Mouse (Mus musculus): ENCODE results near the gene Rfx1. TPM values are rescaled to one million over a fixed set of nuclear protein-coding genes. Genes with fewer than 3 reads are reported as not detected.

Gene Rfx1
- polyA plus RNA-seq, 1 experiment from 2014 or later: 8.8 TPM

DNA sequence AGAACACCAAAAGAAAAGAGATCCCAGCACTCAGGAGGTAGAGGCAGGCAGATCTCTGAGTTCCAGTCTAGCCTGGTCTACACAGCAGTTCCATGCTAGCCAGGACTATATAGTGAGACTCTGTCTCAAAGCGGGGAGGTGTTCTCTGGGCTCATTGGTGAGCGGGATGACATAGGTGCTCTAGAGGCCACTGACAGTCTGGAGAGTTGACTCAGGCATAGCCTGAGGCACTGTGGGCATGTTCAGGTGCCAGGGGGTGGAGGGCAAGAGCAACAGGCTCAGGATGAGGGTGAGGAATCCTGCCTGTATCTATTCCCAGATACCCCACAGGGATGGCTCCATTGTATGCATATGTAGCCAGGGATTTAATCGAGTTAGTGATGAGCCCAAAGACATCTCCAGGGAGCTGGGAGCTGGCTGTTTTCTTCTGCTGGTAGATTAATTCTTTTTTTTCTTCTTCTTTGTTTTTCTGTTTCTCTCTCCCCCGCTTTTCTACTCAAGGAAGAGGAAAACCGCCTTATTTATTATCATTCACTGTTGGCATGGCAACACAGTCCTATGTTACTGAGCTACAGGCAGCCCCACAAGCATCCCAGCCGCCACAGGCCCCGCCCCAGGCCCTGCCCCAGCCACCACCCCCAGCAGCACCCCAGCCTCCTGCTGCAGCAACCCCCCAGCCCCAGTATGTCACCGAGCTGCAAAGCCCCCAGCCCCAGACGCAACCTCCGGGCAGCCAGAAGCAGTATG lies 6.8 kb downstream of the Rfx1 start:
- H3K36me3 ChIP-seq (ENCODE audit: control insufficient read depth, insufficient read depth, low read length): no peaks in the 10 kb centered on the region
- no peak for ATAC-seq (ENCODE audit: low FRiP score)
- WGBS: 38% methylated on average over 9 of the region's 10 CpGs
- H3K4me2 ChIP-seq (replicated peaks; ENCODE audit: low read depth, low read length): no peak overlapping the region
- no peak overlapping the region for H3K4me3 ChIP-seq (ENCODE audit: low read depth, low read length)
- peaks cover 9% of the 10 kb centered on the region; the same call in 1 of the 2 replicates for H3K4me1 ChIP-seq (replicated peaks; ENCODE audit: control insufficient read depth, insufficient read depth, low read length)
- no peaks in the 10 kb centered on the region for H3K9me3 ChIP-seq (ENCODE audit: control insufficient read depth, low read length)
- H3K27me3 ChIP-seq (ENCODE audit: control insufficient read depth, insufficient read depth, low read length): no peaks in the 10 kb centered on the region
- no peak for DNase-seq (ENCODE audit: low spot score)
- H3K9ac ChIP-seq (ENCODE audit: low read depth, low read length): no peak overlapping the region
- 0 out of 2 replicates have a peak overlapping the region, but pooled peaks have one; percentile 7 for H3K27ac ChIP-seq (ENCODE audit: low read depth, low read length)

DNA sequence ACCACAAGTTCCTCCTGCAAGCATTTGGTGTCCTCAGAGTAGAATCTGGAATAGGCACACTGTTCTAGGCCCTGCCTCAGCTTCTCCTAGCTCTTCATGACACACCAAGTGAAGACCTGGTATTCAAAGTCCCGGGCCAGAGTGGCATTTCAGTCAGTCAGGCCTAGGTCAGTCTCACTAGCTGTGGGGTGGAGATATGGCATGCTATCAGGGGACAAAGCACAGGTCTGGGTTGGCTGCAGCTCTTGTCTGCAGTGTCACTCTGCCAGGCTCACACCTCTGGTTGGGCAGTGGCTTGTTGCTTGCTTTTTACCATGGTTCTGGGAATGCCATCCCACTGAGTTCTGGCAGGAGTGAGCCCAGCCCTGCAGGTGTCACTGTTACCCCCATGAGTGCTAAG lies 9.8 kb downstream of the Rfx1 start:
- Histone ChIP-seq H3K36me3 (ENCODE audit: control insufficient read depth, insufficient read depth, low read length) (0 out of 2 replicates have a peak, but pooled peaks cover 2% of the 10 kb centered on the region), H3K9me3 (ENCODE audit: control insufficient read depth, low read length) (no peaks in the 10 kb centered on the region), H3K4me3 (ENCODE audit: low read depth, low read length) (no peak overlapping the region), H3K4me1 (replicated peaks; ENCODE audit: control insufficient read depth, insufficient read depth, low read length) (peaks cover 4% of the 10 kb centered on the region; the same call in 1 of the 2 replicates), H3K27me3 (ENCODE audit: control insufficient read depth, insufficient read depth, low read length) (no peaks in the 10 kb centered on the region), H3K27ac (ENCODE audit: low read depth, low read length) (no peak overlapping the region), H3K9ac (ENCODE audit: low read depth, low read length) (no peak overlapping the region; the same call in 1 of the 2 replicates), H3K4me2 (replicated peaks; ENCODE audit: low read depth, low read length) (no peak overlapping the region)
- ATAC-seq (ENCODE audit: low FRiP score) (no peak), DNase-seq (ENCODE audit: low spot score) (no peak)
- 93% methylated on average over 1 of the region's 1 CpGs for WGBS

DNA sequence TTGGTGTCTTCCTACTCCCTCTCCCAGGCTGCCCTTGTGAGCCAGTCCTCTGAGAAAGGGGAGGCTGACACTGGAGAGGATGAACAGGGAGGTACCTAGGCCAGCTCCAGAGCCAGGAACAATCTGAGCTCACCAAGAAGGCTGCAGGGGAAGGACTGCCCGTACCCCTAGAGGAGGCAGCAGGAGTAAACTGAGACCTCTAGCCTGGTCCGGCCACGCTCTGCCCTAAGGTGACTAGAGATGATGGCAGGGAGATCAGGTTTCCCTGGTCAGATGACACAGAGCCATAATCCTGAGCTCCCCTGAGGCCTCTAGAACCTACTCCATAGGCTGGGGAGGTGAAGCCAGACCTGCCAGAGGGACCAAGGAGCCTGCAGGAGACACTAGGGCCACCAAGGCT lies 10.2 kb downstream of the Rfx1 start:
- 75% methylated on average over 3 of the region's 3 CpGs for WGBS
- 0 out of 2 replicates have a peak, but pooled peaks cover 2% of the 10 kb centered on the region for H3K36me3 ChIP-seq (ENCODE audit: control insufficient read depth, insufficient read depth, low read length)
- no peaks in the 10 kb centered on the region for H3K9me3 ChIP-seq (ENCODE audit: control insufficient read depth, low read length)
- H3K27me3 ChIP-seq (ENCODE audit: control insufficient read depth, insufficient read depth, low read length): no peaks in the 10 kb centered on the region
- DNase-seq (ENCODE audit: low spot score): no peak
- no peak overlapping the region for H3K4me2 ChIP-seq (replicated peaks; ENCODE audit: low read depth, low read length)
- no peak overlapping the region for H3K4me3 ChIP-seq (ENCODE audit: low read depth, low read length)
- no peak overlapping the region for H3K27ac ChIP-seq (ENCODE audit: low read depth, low read length)
- peaks cover 4% of the 10 kb centered on the region; the same call in 1 of the 2 replicates for H3K4me1 ChIP-seq (replicated peaks; ENCODE audit: control insufficient read depth, insufficient read depth, low read length)
- ATAC-seq (ENCODE audit: low FRiP score): no peak
- H3K9ac ChIP-seq (ENCODE audit: low read depth, low read length): peak overlapping the region; percentile 27

DNA sequence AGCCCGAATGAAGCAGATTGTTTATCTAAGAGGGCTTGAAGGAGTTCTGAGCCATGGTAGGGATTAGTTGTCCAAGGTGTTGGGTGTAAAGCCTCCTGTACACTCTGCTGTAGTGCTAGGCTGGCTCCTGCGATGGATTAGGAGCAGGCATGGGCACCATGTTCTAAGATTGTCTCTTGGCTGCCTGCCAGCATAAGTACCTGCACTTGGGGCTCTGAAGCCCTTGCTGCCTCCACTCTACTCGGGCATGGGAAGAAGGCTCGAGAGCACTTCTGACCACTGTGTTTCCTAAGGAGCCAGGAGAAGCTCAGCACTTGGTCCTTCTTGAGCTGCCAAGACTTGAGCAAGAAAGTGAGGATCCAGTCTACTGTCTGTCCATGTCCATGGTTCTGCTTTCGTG lies 12.6 kb downstream of the Rfx1 start:
- Histone ChIP-seq H3K4me2 (replicated peaks; ENCODE audit: low read depth, low read length) (no peak overlapping the region), H3K27me3 (ENCODE audit: control insufficient read depth, insufficient read depth, low read length) (no peaks in the 10 kb centered on the region), H3K36me3 (ENCODE audit: control insufficient read depth, insufficient read depth, low read length) (0 out of 2 replicates have a peak, but pooled peaks cover 5% of the 10 kb centered on the region), H3K27ac (ENCODE audit: low read depth, low read length) (no peak overlapping the region), H3K4me3 (ENCODE audit: low read depth, low read length) (no peak overlapping the region), H3K4me1 (replicated peaks; ENCODE audit: control insufficient read depth, insufficient read depth, low read length) (no peaks in the 10 kb centered on the region), H3K9me3 (ENCODE audit: control insufficient read depth, low read length) (no peaks in the 10 kb centered on the region), H3K9ac (ENCODE audit: low read depth, low read length) (no peak overlapping the region)
- ATAC-seq (ENCODE audit: low FRiP score) (no peak), DNase-seq (ENCODE audit: low spot score) (no peak)
- 92% methylated on average over 5 of the region's 5 CpGs for WGBS

- H3K9me3 ChIP-seq (ENCODE audit: control insufficient read depth, low read length): no peaks in the 10 kb centered on the region
- H3K27ac ChIP-seq (ENCODE audit: low read depth, low read length): no peak overlapping the region
- H3K36me3 ChIP-seq (ENCODE audit: control insufficient read depth, insufficient read depth, low read length): 0 out of 2 replicates have a peak, but pooled peaks cover 5% of the 10 kb centered on the region
- no peaks in the 10 kb centered on the region for H3K27me3 ChIP-seq (ENCODE audit: control insufficient read depth, insufficient read depth, low read length)
- no peak overlapping the region for H3K4me3 ChIP-seq (ENCODE audit: low read depth, low read length)
- ATAC-seq (ENCODE audit: low FRiP score) (peak; percentile 70; the same call in 1 of the 2 replicates), DNase-seq (ENCODE audit: low spot score) (peak; percentile 49)
- H3K4me1 ChIP-seq (replicated peaks; ENCODE audit: control insufficient read depth, insufficient read depth, low read length): peaks cover 3% of the 10 kb centered on the region; the same call in 1 of the 2 replicates
- H3K9ac ChIP-seq (ENCODE audit: low read depth, low read length): no peak overlapping the region
- no peak overlapping the region for H3K4me2 ChIP-seq (replicated peaks; ENCODE audit: low read depth, low read length)
- WGBS: 19% methylated on average over 8 of the region's 8 CpGs
Observed at GRCm38 (mm10) chr8:84083829-84084241, 17.2 kb downstream of the Rfx1 start.

DNA sequence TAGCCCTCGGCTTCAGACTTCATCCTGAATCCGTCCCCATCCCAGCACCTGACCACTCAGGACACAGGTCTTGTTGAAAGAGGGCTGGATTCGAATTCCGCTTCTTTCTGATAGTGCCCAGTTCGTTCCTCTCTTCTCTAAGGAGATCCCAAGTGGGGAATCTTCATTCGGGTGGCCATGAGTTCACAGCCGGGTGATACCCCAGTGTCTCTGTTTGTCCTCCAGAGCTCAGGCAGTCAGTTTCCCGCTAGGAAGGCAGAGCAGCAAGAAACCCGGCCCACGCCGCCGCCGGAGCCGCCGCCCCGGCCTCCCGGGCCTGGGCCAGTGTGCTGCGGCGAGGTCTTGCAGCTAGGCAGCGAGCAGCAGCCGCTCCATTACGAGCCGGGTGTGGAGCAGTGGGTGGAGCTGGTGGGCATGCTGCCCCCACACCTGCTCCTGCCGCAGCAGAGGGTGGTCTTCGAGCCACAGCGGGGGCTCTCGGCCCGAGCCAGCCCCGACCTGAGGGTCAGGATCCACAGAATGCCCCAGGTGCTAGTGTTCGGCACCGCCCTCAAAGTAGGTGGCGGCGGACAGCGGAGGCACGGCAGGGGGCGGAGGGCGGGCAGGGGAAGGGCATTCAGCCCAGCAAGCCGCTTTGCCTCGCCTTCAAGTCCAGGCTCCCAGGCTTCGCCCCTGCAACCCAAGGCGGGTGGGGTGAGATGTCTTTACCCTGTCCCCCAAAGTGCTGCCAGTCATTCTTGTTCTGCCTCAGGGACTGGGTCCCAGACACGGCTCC lies 17.9 kb downstream of the Rfx1 start:
- Histone ChIP-seq H3K4me2 (replicated peaks; ENCODE audit: low read depth, low read length) (peak overlapping the region; percentile 3; the same call in 1 of the 2 replicates), H3K4me3 (ENCODE audit: low read depth, low read length) (no peak overlapping the region), H3K27me3 (ENCODE audit: control insufficient read depth, insufficient read depth, low read length) (no peaks in the 10 kb centered on the region), H3K4me1 (replicated peaks; ENCODE audit: control insufficient read depth, insufficient read depth, low read length) (peaks cover 3% of the 10 kb centered on the region; the same call in 1 of the 2 replicates), H3K9me3 (ENCODE audit: control insufficient read depth, low read length) (no peaks in the 10 kb centered on the region), H3K9ac (ENCODE audit: low read depth, low read length) (no peak overlapping the region), H3K27ac (ENCODE audit: low read depth, low read length) (no peak overlapping the region), H3K36me3 (ENCODE audit: control insufficient read depth, insufficient read depth, low read length) (0 out of 2 replicates have a peak, but pooled peaks cover 5% of the 10 kb centered on the region)
- 29% methylated on average over 40 of the region's 42 CpGs for WGBS
- DNase-seq (ENCODE audit: low spot score): peak; percentile 16
- no peak for ATAC-seq (ENCODE audit: low FRiP score)

DNA sequence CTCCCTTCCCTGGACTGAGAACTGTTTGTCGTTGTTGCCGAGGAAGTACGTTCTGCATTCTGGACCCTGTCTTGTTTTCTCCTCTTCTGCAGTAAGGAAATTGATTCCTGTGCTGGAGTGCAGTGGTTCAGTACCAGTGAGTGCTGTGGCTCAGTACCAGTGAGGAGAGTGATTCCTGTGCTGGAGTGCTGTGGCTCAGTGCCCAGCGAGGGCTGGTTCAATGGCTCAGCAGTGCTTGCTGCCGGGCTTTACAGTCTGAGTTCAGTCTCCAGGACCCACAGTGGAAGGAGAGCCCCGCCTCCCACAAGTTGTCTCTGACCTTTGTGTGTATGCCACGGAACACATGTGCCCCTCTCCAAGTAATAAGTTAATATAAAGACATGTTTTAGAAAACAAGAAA lies 20.5 kb downstream of the Rfx1 start:
- Histone ChIP-seq H3K9ac (ENCODE audit: low read depth, low read length) (no peak overlapping the region), H3K4me3 (ENCODE audit: low read depth, low read length) (no peak overlapping the region), H3K4me1 (replicated peaks; ENCODE audit: control insufficient read depth, insufficient read depth, low read length) (peaks cover 3% of the 10 kb centered on the region; the same call in 1 of the 2 replicates), H3K9me3 (ENCODE audit: control insufficient read depth, low read length) (no peaks in the 10 kb centered on the region), H3K27ac (ENCODE audit: low read depth, low read length) (no peak overlapping the region), H3K4me2 (replicated peaks; ENCODE audit: low read depth, low read length) (no peak overlapping the region), H3K27me3 (ENCODE audit: control insufficient read depth, insufficient read depth, low read length) (no peaks in the 10 kb centered on the region), H3K36me3 (ENCODE audit: control insufficient read depth, insufficient read depth, low read length) (0 out of 2 replicates have a peak, but pooled peaks cover 2% of the 10 kb centered on the region)
- no peak for DNase-seq (ENCODE audit: low spot score)
- 90% methylated on average over 7 of the region's 7 CpGs for WGBS
- ATAC-seq (ENCODE audit: low FRiP score): no peak

DNA sequence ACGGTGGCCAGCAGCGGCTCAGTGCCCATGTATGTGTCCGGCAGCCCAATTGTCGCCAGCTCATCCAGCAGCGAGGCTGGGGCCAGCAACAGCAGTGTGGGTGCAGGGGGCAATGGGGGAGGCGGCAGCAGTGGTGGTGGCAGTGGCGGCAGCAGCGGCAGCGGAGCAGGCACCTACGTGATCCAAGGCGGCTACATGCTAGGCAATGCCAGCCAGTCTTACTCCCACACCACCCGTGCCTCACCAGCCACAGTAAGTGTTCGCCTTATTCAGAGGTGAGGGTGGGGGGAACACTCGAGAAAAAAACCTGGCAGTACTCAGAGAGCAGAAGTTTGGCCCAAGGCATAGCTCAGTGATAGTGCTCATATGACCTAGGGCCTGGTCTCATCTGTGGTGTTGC lies 21.2 kb downstream of the Rfx1 start:
- Histone ChIP-seq H3K4me2 (replicated peaks; ENCODE audit: low read depth, low read length) (no peak overlapping the region), H3K27ac (ENCODE audit: low read depth, low read length) (no peak overlapping the region), H3K9me3 (ENCODE audit: control insufficient read depth, low read length) (no peaks in the 10 kb centered on the region), H3K27me3 (ENCODE audit: control insufficient read depth, insufficient read depth, low read length) (no peaks in the 10 kb centered on the region), H3K36me3 (ENCODE audit: control insufficient read depth, insufficient read depth, low read length) (peaks cover 4% of the 10 kb centered on the region; the same call in 1 of the 2 replicates), H3K4me3 (ENCODE audit: low read depth, low read length) (no peak overlapping the region), H3K4me1 (replicated peaks; ENCODE audit: control insufficient read depth, insufficient read depth, low read length) (peaks cover 3% of the 10 kb centered on the region; the same call in 1 of the 2 replicates), H3K9ac (ENCODE audit: low read depth, low read length) (no peak overlapping the region)
- WGBS: 96% methylated on average over 14 of the region's 14 CpGs
- DNase-seq (ENCODE audit: low spot score) (no peak), ATAC-seq (ENCODE audit: low FRiP score) (no peak)

Measured in hindbrain, embryonic 11.5 days (tissue).